Mouse (Mus musculus) erythroblast, adult 5-6 weeks (primary cell): ENCODE measurements around the gene Myh6. TPM values are rescaled to one million over a fixed set of nuclear protein-coding genes. Genes with fewer than 3 reads are reported as not detected.

ENCODE experiments used
- ATAC-seq: replicated peaks from 2 replicates; pipeline ENCODE4 v1.8.0; 2016; ENCODE audit warnings: moderate number of reproducible peaks, mild to moderate bottlenecking, moderate TSS enrichment, inconsistent platforms; ENCODE audit not compliant: poor library complexity, low FRiP score, severe bottlenecking
- total RNA-seq, 2 experiments: library from RNA; stranded (forward) in 1 of 2; stranded (reverse) in 1 of 2; fragments of 150-400 nt in 1 of 2; fragments of 200-764, 138-1000 nt in 1 of 2; gene quantifications; 2 replicates each; pipeline versions ENCODE4 v1.2.3 to v1.2.4; 2015 to 2017; ENCODE audit warnings: low replicate concordance in 2 of 2

Gene Myh6
- total RNA-seq, 2 experiments from 2014 or later, result not detected

- ATAC-seq, result no peak
Observed at GRCm38 (mm10) chr14:54938431-54939219, 28.1 kb downstream of the Myh6 start.

DNA sequence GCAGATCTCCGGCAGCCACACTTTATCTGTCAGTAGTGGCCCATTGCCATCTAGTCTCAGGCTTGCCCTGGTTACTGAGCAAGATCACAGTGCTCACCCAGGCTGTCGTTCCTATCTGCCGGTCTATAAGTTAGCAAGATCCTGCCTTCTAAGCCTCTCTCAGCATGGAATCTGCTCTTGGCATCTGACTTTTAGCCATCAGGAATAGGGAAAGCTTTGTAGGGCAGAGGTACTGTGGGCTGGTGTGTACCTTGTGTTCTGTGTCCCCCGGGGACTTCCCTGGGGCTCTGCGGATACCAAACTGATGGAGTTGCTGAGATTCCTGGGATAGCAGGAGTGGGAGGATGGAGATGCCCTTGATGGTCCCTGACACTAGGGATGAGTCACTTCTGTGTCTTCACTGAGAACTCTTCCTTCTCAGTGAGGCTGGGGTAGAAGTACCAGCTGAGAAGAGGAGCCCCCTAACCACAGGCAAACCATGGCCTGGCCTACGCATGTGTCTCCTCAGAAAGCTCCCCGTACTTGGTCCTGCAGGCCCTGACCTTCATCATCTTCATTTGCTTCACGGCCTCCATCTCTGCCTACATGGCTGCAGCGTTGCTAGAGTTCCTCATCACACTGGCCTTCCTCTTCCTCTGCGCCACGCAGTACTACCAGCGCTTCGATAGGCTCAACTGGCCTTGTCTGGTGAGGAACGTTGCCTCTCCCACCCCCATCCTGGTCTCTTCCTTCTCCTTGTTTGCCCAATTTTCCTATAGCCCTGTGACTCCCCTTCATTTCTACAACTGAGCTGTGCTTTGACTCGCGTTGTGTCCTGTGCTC lies 29.2 kb downstream of the Myh6 start:
- no peak for ATAC-seq

DNA sequence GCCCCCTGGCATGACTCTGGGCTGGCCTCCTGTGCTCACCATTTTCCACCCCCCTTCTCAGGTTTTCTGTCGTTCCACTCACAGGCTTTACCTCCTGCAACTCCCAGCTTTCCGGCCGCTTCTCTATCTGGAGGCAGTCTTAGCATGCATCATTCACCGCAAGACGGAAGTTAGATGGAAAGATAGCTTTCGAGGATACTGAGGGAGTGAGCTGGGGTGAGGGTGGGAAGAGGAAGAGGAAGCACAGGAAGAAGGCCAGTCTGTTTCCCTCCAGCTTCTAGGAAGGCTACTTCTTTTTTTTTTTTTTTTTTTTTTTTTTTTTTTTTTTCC lies 29.9 kb downstream of the Myh6 start:
- ATAC-seq, result no peak

GRCm38 (mm10) chr14:54935904-54936830 lies 30.6 kb downstream of the Myh6 start, which contains the start of gene Cmtm5:
TSS of gene Cmtm5 (plus strand) at chr14:54936261.
- no peak for ATAC-seq

GRCm38 (mm10) chr14:54932645-54933150 lies 34.0 kb downstream of the Myh6 start, which contains the start of gene Il25:
TSS of gene Il25 (plus strand) at chr14:54932695.
- ATAC-seq, result no peak

- ATAC-seq, result no peak
Observed at GRCm38 (mm10) chr14:54930431-54930830, 36.3 kb downstream of the Myh6 start.

DNA sequence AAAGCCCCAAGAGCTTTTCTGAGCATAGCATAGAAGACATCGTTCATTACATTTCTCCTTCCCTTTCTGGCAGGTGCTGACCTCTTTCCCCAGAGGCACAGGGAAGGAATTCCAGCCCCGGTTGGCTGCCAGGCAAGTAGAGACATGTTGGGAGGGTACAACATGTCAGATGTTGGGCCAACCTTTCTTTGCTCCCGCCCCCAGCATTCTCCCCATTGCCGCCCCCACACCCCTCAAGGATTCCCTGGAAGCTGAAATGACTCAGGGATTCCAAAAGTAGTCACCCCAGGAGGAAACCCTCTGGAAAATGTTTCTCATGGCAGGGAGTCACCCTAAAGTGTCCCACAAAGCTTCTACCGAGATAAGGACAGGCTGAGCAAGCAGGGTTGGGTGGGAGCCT lies 36.9 kb downstream of the Myh6 start:
- ATAC-seq, result no peak

DNA sequence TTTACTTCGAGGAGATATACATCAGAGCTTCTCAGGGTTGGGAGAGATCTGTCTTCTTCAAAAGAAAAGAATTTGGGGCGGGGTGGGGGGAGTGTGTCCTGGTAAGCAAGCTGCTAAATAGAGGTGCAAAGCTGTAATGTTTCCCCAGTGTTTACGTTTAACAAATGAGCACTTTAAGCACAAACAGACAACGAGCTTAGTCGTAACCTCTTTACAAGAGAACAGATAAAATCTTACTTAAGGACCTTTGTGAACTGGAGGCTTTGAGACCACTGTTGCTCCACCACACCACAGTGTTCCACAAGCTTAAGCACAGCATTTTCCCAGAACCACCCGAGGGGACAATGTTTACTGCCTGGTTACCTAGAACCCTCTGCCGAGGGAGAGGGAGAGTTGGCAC lies 39.4 kb downstream of the Myh6 start:
- ATAC-seq, result no peak

DNA sequence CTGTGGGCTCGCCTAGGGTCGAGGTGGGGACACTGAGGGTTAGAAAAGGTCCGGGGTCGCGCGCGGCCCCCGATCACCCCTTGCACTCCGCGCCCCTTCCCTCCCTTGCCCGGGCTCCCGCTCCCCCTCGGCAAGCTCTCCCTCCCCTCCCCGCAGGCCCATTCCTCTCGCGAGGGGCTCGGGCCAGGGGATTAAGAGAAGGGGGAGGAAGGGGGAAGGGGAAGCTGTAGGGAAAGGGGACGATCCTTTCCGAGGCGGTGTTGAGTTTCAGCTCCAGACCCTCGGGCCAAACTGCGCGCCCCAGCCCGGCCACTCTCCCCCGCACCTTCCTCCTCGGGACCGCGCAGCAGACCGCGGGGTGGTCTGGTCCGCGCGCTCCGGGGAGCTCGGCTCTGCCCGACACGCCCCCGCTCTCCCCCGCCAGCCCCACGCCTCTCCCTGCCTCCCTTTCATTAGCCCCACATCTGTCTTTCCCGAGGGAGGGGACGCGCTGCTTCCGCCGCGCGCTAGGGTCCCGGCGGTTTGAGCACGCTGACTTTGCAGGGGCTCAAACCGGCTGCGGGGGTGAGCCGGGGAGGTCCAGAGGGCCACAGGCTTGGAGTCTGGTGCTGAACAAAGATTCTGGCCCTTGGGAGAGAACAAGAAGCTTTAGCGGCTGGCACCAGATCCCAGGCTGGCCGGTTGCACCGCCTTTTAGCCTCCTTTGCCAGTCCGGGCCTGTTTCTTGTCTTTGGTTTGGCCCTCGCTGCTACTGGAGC lies 40.1 kb downstream of the Myh6 start:
- ATAC-seq, result no peak

DNA sequence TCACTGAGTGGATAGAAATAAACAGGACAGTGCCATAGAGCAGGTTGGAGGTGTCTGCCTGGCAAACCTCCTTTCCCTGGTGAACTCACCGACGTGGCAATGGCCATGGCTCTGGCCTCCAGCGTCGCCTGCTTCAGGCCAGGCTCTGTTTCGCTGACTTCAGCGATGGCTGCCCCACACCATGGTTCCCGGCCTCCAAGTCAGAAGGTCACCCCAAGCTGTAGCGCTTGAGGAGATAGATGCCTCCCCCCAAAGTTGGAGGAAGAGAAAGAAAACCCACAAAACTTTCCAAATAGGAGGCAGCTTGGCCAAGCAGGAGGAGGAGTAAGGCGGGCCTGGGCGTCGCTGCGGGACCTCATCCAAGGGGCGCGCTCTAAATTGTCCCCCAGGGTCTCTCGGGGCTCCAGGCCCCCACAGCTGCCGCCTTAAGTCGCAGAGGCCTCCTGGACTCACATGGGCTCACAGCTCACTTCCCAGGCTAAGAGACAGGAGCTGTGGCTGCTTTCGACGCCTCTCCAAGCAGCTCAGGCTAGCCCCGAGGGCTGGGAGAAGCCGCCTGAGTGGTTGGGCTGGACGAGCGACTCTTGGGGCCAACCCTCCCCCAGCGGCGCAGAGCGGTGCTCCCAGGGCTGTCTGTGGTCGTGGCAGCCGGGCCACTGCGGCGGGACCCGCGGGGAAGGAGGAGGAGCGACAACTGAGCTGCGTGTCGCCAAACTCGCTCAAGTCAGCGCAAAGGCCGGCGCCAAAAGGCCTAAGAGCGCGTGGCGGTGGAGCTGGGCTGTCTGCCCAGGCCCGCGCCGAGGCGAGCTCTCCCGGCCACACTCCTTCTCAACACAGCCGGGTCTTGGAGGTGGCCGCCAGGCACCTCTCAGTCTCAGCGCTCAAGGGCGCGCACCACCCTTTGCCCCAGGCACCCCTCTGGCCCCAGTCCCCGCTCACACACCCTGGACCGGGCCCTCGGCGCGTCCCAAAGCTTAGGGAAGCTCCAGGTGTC lies 41.1 kb downstream of the Myh6 start, which contains the start of gene Efs:
Gene Efs, minus strand, starts transcription at position 778 of the 994 bp plus-strand sequence.
- no peak for ATAC-seq

GRCm38 (mm10) chr14:54924641-54925348 lies 41.9 kb downstream of the Myh6 start:
- no peak for ATAC-seq

DNA sequence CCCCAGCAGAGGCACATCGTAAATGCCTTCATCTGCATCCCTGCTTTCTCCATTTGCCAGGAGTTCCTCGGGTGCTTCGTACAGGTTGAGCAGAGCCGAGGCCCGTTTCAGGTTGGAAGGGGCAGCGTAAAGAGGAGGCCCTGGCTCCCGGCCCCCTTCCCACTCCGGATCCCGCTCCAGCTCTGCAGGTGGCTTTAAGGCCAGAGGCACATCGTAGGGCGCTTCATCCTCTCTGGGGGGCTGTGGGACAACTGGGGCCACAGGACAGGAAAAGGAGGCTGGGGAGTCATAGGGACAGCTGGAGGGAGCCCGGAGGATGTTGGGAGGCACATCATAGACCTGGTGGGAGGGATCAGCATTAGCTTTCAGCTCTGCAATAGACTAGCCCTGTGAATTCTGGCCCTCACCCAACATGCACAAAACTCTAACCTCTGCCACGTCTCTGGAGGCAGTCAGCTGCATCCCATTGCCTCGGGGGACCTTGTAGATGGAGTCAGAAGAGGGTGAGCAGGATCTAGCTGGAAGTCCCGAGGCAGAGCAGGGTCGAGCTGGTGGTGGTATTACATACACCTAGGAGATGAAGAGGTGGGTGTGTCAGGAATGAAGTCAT lies 46.5 kb downstream of the Myh6 start:
- ATAC-seq, result no peak

DNA sequence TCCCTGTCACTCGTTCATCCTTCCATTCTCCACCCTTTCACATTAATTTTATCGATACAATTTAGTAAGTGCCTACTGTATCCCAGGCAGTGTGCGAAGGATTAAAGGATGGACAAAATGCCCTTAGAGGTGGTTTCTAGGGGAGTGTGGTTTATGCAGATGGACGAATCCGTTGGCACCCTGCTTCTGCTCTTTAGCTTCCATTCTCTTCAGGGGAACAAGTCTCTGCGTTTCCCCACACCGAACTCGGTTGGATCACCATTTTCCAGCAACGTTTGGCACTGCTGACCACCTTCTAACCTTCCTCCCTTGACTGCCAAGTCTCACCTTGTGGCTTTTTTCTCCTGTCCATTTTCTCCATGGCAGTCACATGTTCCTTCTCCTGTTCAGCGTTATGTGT lies 53.4 kb downstream of the Myh6 start:
- no peak for ATAC-seq

DNA sequence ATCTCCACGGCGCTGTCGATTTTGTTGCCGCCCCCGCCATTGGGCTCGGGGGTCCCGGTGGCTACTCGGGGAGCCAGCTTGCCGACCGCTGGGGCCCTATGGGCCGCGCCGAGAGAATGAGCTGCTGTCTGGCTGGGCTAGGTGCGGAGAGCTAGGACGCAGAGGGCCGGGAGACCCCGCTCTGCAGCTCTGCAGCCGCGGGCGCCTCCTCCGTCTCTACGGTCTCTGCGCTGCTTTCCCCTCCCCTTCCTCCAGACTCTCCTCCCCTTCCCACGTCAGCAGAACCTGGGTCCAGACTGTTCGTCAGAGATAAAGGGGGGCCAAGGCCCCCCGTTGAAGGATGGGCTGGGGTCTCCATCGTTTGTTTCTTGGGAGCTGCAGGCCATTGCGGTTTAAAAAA lies 53.8 kb downstream of the Myh6 start, which contains the start of gene Slc22a17:
Gene Slc22a17, minus strand, starts transcription at position 247 of the 400 bp plus-strand sequence.
- ATAC-seq, result no peak

DNA sequence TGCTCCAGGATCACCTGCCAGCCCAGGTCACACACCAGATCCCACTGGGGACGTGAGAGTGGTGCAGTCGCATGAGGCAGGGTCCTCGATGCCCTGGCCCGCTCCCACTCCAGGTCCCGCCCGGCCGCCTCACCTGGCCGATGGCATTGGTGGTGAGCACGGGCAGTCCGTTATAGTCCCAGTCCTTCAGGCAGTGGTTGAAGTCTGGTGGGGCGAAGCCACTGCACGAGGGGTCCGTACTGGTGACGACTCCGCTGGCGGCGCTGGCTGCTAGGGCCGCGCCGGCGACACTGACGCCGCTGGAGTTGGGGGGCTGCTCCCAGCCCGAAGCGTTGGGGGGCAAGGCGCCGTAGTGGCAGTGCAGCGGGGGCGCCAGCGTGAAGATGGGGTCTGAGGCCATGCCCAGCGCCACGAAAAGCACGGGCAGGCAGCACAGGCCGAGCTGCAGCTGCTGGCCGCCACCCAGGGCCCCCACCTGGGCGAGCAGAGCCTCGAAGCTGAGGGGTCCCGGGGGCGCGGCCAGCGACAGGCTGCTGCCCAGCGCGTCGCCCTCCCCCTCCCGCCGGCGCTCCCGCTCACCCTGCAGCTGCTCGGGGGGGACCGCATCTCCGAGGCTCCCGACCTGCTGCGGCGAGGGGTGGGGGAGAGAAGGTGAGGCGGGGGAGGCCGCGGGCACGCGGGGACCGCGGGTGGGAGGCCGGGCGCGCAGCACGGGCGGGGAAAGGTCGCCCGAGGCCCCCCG lies 54.4 kb downstream of the Myh6 start:
- ATAC-seq, result no peak

GRCm38 (mm10) chr14:54908682-54909081 lies 58.0 kb downstream of the Myh6 start:
- ATAC-seq, result no peak
